Mouse (Mus musculus): ENCODE results near the gene Wdfy3.
"Not testable (repeated sequence)": the region's sequence is repeated elsewhere in the genome, so short reads cannot be mapped to it uniquely, and the experiment has no call there.

Gene Wdfy3

DNA sequence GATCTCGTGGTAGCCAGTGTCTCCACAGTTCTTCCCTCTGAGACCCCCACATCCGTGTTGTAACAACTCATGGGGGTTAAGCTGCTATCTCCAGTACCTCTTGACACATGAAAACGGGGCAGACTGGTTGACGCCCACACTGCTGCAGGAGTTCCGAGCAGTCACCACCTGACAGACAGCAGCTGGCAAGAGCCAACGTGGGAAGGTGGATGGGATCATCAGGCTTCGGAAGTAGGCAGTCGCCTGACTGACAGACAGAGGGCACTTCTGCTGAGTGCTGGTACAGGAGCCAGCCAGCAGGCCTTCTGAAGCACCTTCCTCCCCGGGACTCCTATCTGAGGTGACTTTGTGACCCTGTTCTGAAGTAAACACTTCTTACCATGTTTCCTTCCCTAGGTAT lies 191.3 kb downstream of the Wdfy3 start:
- no peak for DNase-seq

- DNase-seq, result no peak
Measured at GRCm38 (mm10) chr5:101876185-101876584, 193.5 kb downstream of the Wdfy3 start.

- no peak for DNase-seq
Measured at GRCm38 (mm10) chr5:101866722-101867121, 203.0 kb downstream of the Wdfy3 start.

GRCm38 (mm10) chr5:101863946-101864345 lies 205.8 kb downstream of the Wdfy3 start:
- no peak for DNase-seq

DNA sequence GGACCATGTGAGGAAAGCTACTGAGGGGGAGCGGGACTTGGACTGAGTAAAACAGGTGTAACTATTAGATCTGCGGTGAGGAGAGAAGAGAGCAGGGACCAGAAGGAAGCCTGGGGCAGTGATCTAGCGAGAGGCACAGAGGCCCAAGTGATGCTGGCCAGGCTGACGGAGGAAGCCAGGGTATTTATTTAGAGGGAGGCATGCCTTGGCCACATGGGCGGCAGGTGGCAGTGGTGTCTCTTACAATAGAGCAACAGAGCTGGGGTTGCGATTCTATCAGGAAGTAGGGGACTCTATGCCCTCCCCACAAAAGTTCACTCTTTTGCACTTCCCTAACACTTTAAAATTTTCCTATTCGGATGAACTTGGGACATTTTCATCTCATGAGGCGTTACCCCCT lies 207.1 kb downstream of the Wdfy3 start:
- DNase-seq, result no peak

GRCm38 (mm10) chr5:101861786-101862571 lies 207.7 kb downstream of the Wdfy3 start:
- no peak for DNase-seq

- DNase-seq, result peak; percentile 82
Measured at GRCm38 (mm10) chr5:101858891-101859436, 210.8 kb downstream of the Wdfy3 start.

DNA sequence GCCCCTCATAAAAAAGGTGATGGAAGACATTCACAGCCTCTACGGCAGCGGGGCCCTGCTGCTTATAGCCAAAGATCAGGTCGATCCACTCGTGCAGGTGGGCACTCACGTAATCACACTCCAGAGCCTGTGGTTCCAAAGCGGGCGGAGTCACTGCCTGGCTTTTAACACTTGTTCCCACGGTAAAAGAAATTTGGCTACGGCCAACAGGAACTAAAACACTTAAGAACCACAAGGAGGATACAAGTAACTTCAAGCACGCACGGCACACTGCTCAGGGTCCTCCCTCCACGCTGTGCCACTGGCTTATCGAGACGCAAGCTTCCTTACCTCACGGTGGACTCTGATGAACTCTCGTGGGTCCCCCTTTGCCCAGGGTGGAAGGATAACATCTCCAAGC lies 214.2 kb downstream of the Wdfy3 start:
- DNase-seq, result no peak

DNA sequence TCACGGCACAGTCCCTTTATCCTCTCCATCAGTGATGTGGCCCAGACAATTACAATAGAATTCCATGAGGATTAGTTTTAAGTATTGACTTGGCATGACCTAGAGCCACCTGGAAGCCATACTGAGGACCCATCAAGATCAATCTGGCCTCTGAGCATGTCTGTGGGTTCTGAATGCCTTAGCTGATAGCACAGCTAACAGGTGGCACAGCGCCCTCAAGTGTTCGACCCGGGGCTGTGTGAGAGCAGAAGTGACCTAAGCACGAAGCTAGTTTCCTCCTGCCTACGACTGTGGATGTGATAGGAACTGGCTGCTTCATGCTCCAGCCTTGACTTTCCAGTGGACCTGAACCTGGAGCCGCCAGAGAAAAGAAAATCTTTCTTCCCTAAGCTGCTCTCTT lies 215.1 kb downstream of the Wdfy3 start:
- peak; percentile 20 for DNase-seq

DNA sequence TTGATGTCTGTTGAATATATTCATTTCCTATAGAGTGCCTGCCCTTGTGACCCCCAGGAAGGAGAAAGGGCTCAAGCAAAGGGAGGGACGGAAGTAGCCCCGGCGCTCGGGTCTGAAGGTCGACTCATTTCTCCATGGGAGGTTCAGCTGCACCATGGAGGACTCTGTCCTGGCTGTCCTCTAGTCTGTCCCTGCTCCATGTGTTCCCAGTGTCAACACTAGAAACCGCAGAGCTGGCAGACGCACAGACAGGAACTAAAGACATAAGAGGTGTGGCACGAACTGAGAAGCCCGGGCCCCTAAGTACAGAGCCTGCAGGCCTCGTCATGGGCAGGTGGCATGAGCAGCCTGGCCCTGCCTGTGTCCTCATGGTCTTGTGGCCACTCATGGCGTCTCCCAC lies 215.6 kb downstream of the Wdfy3 start:
- DNase-seq, result peak; percentile 24

GRCm38 (mm10) chr5:101852116-101852680 lies 217.5 kb downstream of the Wdfy3 start:
- DNase-seq, result no peak

- no peak for DNase-seq
Measured at GRCm38 (mm10) chr5:101851133-101851532, 218.6 kb downstream of the Wdfy3 start.

- DNase-seq, result no peak
Measured at GRCm38 (mm10) chr5:101847762-101848161, 222.0 kb downstream of the Wdfy3 start.

DNA sequence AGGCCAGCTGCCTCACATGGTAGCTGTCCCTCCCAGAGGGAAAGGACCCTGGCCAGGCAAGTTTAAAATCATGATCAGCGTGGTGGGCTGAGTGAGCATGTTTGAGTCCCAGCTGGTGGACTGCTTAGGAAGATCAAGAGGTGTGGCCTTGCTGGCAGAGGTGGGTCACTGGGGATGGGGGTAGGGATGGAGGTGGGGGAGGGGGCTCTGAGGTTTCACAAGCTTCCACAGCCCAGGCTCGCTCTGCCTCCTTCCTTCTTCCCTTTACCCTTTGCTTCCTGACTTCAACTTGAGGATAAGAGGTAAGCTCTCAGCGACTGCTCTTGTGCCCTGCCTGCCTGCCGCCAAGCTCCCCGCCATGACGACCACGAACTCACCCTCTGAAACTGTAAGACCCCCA lies 222.4 kb downstream of the Wdfy3 start:
- no peak for DNase-seq

- DNase-seq, result peak; percentile 25
Measured at GRCm38 (mm10) chr5:101845930-101846329, 223.8 kb downstream of the Wdfy3 start.

- no peak for DNase-seq
Measured at GRCm38 (mm10) chr5:101845011-101845410, 224.7 kb downstream of the Wdfy3 start.

DNA sequence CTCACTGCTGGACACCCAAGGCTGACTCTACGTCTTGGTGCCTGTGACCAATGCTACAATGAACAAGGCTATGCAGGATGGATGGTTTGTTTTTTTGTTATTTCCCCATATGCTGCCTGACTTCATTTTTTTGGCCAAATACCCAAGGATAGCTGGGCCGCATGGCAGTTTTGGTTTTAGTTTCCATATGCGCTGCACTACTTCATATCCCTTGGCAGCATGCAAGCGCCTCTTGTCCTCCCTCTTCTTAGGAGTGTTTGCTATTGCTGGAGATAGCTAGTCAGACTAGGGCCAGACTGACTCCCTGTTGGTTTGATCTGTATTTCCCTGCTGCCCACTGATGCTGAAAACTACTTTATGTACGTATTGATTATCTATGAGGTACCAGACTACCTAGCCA lies 229.2 kb downstream of the Wdfy3 start:
- DNase-seq, result no peak

DNA sequence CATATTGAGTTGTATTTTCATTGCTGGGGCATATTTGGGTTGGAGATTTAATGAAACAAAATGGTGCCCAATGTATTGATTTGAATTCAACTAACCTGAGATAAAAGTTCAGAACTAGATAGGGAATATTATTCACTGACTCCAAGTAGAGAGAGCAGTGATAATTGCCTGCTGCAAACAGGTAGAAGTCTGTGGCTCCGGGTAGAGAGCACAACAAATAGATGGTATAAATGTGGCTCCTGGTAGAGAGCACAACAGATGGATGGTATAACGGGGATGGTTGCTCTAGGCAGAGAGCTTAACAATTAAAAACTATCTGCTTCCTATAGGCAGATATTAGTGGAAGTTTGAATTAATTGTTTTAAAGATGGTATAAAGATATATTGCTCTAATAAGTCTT lies 232.1 kb downstream of the Wdfy3 start:
- not testable (repeated sequence) for DNase-seq

DNA sequence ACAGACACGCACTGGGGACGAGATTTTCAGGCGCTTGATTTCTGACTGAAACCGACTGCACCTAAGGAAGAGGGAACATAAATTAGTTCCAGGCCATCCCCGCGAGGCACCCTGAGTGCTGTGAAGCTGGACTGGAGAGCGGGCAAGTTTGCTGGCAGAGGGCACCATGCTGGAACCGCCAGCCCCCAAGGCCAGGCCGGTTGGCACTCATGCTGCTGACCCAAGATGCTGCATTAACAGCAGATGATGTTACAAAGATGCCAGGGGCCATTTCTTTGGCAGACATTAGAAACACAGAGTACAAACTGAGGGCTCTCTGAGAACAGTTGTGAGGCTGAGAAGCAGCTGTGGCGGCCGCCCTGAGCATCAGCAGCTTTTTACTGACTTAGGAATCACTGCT lies 233.5 kb downstream of the Wdfy3 start:
- DNase-seq, result no peak

GRCm38 (mm10) chr5:101833875-101834274 lies 235.8 kb downstream of the Wdfy3 start:
- no peak for DNase-seq

DNA sequence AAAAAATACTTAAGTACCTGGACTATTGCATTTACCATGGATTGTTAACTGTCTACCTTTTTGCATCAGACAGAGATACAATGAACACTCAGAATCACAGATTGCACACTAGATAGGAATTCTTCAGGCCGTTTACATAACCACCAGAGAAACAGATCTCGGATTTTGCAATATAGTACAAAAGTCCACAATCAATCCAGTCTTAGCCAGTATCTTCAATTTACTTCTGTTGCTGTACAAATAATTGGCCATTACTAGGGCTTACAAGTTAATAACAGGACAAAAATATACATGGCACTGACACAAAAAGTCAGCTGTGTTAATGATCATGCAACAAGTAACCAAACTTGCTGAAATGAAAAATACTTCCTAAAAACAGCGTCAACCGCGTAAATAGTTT lies 236.7 kb downstream of the Wdfy3 start:
- no peak for DNase-seq

GRCm38 (mm10) chr5:101832042-101832441 lies 237.7 kb downstream of the Wdfy3 start:
- no peak for DNase-seq

DNA sequence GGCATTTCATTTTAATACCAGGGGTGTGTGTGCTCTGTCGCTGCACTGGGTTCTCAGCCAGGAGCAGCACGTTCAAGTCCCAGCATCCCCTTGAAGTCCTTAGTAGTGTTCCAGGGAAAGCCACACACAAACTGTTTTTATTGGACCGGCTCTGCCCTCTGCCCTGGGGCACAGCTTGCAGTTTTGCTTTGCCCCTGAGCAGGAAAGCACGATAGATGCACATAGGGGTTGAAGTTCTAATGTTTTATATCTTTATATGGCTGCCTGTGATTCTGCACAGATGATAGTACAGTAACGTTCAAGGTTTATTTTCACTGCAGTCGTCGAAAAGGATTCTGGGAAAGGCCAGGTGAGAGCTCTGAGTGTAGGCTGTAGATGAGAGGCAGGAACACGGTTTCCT lies 239.5 kb downstream of the Wdfy3 start:
- no peak for DNase-seq

- no peak for DNase-seq
Measured at GRCm38 (mm10) chr5:101828932-101829331, 240.8 kb downstream of the Wdfy3 start.

- DNase-seq, result no peak
Measured at GRCm38 (mm10) chr5:101827477-101827876, 242.2 kb downstream of the Wdfy3 start.
